ENCODE assay signal across 19 mouse cellular contexts in the genomic region with DNA sequence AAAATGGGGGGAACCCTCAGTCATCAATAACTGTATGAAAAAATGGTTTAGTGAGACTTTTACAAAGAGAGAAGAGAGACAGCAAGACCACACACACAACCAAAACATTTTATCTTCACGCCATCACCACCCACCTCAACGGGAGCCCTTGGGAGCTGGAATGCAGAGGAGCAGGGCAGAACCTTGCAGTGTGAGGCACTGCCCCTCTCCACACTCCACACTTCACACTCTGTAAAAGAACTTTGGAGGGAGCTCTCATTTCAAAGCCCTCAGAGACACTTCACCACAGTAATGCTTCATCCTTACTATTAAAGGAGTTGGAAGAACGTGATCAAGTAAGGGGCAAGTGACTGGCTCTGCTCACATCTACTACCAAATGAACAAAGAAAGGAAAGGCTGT. TPM values are rescaled to one million over a fixed set of nuclear protein-coding genes. Genes with fewer than 3 reads are reported as not detected.
DNase-seq lines count a peak whose midpoint lies in the region; ATAC-seq and TF ChIP-seq lines count a peak whose summit lies in the region.
"Had no signal": no experiment of that assay in that cellular context is flagged by ENCODE, and none has a peak within 500 bp of the region (broad histone marks: within the 10 kb centered on the region; RNA-seq: fewer than 3 reads in every experiment).

No protein-coding gene starts in this region.

- no peaks in the 10 kb centered on the region for H3K9me3 ChIP-seq in lung, embryonic 16.5 days (ENCODE audit: control insufficient read depth, low read length)
- no peaks in the 10 kb centered on the region for H3K9me3 ChIP-seq in lung, postnatal 0 days (ENCODE audit: low read length)
- H3K9me3 ChIP-seq: G1E had no signal

- no peak overlapping the region for H3K4me2 ChIP-seq in lung, embryonic 16.5 days (ENCODE audit: low read depth, low read length)
- no peak overlapping the region for H3K4me2 ChIP-seq in lung, postnatal 0 days (replicated peaks; ENCODE audit: low read depth, low read length)

- TF ChIP-seq CTCF in lung, postnatal 0 days (IDR thresholded peaks at IDR 0.05), result no peak
- no peak for TF ChIP-seq CTCF in lung, adult 2 months (IDR thresholded peaks at IDR 0.05; ENCODE audit: insufficient read depth, low read length)

- H3K9ac ChIP-seq in lung, embryonic 16.5 days (ENCODE audit: low read length), result no peak overlapping the region
- no peak overlapping the region for H3K9ac ChIP-seq in lung, postnatal 0 days (replicated peaks; ENCODE audit: low read depth)

- no peaks in the 10 kb centered on the region for H3K27me3 ChIP-seq in lung, embryonic 16.5 days (ENCODE audit: control insufficient read depth, insufficient read depth, low read depth, low read length)
- H3K27me3 ChIP-seq in lung, postnatal 0 days (replicated peaks; ENCODE audit: insufficient read depth, low read length), result no peaks in the 10 kb centered on the region
- H3K27me3 ChIP-seq: CH12.LX, Patski had no signal

- TF ChIP-seq EP300 in lung, postnatal 0 days (IDR thresholded peaks at IDR 0.05), result no peak

- H3K4me1 ChIP-seq in lung, embryonic 16.5 days (replicated peaks; ENCODE audit: control insufficient read depth, insufficient read depth, low read length), result no peaks in the 10 kb centered on the region
- no peaks in the 10 kb centered on the region for H3K4me1 ChIP-seq in lung, postnatal 0 days (ENCODE audit: insufficient read depth, low read depth, low read length)
- H3K4me1 ChIP-seq in lung, adult 2 months (ENCODE audit: control insufficient read depth, insufficient read depth, low read length), result no peaks in the 10 kb centered on the region

- H3K27ac ChIP-seq in lung, embryonic 16.5 days (ENCODE audit: low read length), result no peak overlapping the region
- H3K27ac ChIP-seq in lung, postnatal 0 days (ENCODE audit: low read length), result no peak overlapping the region

- 36% methylated on average over 3 of the region's 3 CpGs for WGBS in lung, embryonic 16.5 days
- WGBS in lung, postnatal 0 days, result 22% methylated on average over 3 of the region's 3 CpGs
- 35% methylated on average over 3 of the region's 3 CpGs for WGBS in lung, adult 2 months

- TF ChIP-seq POLR2A in lung, adult 2 months (IDR thresholded peaks at IDR 0.05; ENCODE audit: borderline replicate concordance, extremely low read depth, low read depth, low read length), result no peak

- H3K4me3 ChIP-seq in lung, embryonic 16.5 days (ENCODE audit: low read length), result no peak overlapping the region
- H3K4me3 ChIP-seq in lung, postnatal 0 days (ENCODE audit: low read depth, low read length), result no peak overlapping the region
- H3K4me3 ChIP-seq in lung, adult 2 months (replicated peaks; ENCODE audit: extremely low read depth, low read depth, low read length), result no peak overlapping the region

- peak; percentile 78 for ATAC-seq in lung, embryonic 16.5 days (ENCODE audit: low read depth)
- ATAC-seq in lung, postnatal 0 days, result peak; percentile 87
- ATAC-seq: activated CD4-positive, CD25-positive, alpha-beta regulatory T cell, adult 4 months; CD4-positive, CD25-positive, alpha-beta regulatory T cell, adult 4 months; Patski had no signal

- no peak for DNase-seq in lung, postnatal 14 days
- DNase-seq in lung, postnatal 0 days (ENCODE audit: low spot score), result peak; percentile 46
- DNase-seq in lung, adult 2 months, result no peak
- DNase-seq: adrenal gland, adult 2 months; adrenal gland, adult 8-10 months; adrenal gland, postnatal 10 days; adrenal gland, postnatal 14 days; adrenal gland, postnatal 25 days; adrenal gland, postnatal 36 days; B cell, adult 2 months; cerebellum, adult 11 months; cerebellum, adult 11-12 months; cerebellum, adult 18-20 months had no signal

- no peaks in the 10 kb centered on the region for H3K36me3 ChIP-seq in lung, embryonic 16.5 days (ENCODE audit: control insufficient read depth, insufficient read depth, low read length)
- H3K36me3 ChIP-seq in lung, postnatal 0 days (ENCODE audit: insufficient read depth, low read length), result no peaks in the 10 kb centered on the region
- H3K36me3 ChIP-seq: G1E had no signal

RNA-seq across cellular contexts. Expression of gene Fsip1, which starts 26.2 kb away (rescaled TPM):
- 1.6 and 2.0 TPM in 2 replicates for polyA plus RNA-seq in lung, embryonic 16.5 days (2015; fragmentation: Nextera tagmentation; extraction: Ambion mirVana)
- polyA plus RNA-seq in lung, postnatal 0 days (2015; fragmentation: Nextera tagmentation; extraction: Ambion mirVana), result 2.3 and 3.1 TPM in 2 replicates
- 0.50 and 0.60 TPM in 2 replicates for polyA plus RNA-seq in lung, adult 2 months (2012; rRNA removed)
- polyA plus RNA-seq: activated CD4-positive, CD25-positive, alpha-beta regulatory T cell, adult 4 months; adrenal gland, adult 2 months; CD4-positive, CD25-positive, alpha-beta regulatory T cell, adult 4 months; G1E had no signal
